Mouse (Mus musculus): ENCODE measurements at regions not wholly inside any gene's neighbourhood (a gene's known extent, or its start where the extent isn't known, plus 50 kb on each side); places are given as distances from the start of the nearest gene placed in this dataset.

GRCm38 (mm10) chr9:46511307-46511706 is 191.5 kb upstream of the 4931429L15Rik start:
- no peak for DNase-seq

GRCm38 (mm10) chr9:46509896-46510295 is 190.1 kb upstream of the 4931429L15Rik start:
- DNase-seq, result no peak

GRCm38 (mm10) chr9:46509458-46509857 is 189.7 kb upstream of the 4931429L15Rik start:
- no peak for DNase-seq

- DNase-seq, result no peak
Observed at GRCm38 (mm10) chr9:46507036-46507435, 187.2 kb upstream of the 4931429L15Rik start.

- DNase-seq, result no peak
Observed at GRCm38 (mm10) chr9:46504536-46504935, 184.8 kb upstream of the 4931429L15Rik start.

- DNase-seq, result no peak
Observed at GRCm38 (mm10) chr9:46504133-46504416, 184.3 kb upstream of the 4931429L15Rik start.

GRCm38 (mm10) chr9:46503321-46504132 is 183.7 kb upstream of the 4931429L15Rik start:
- peak; percentile 61 for DNase-seq

GRCm38 (mm10) chr9:46499426-46499825 is 179.6 kb upstream of the 4931429L15Rik start:
- no peak for DNase-seq

GRCm38 (mm10) chr9:46498861-46499260 is 179.1 kb upstream of the 4931429L15Rik start:
- DNase-seq, result no peak

GRCm38 (mm10) chr9:46495276-46495675 is 175.5 kb upstream of the 4931429L15Rik start:
- no peak for DNase-seq

- no peak for DNase-seq
Observed at GRCm38 (mm10) chr9:46482859-46483443, 163.2 kb upstream of the 4931429L15Rik start.

GRCm38 (mm10) chr9:46482034-46482858 is 162.5 kb upstream of the 4931429L15Rik start:
- DNase-seq, result no peak

GRCm38 (mm10) chr9:46481491-46481890 is 161.7 kb upstream of the 4931429L15Rik start:
- DNase-seq, result no peak

- DNase-seq, result peak; percentile 82
Observed at GRCm38 (mm10) chr9:46480080-46480690, 160.4 kb upstream of the 4931429L15Rik start.

- DNase-seq, result no peak
Observed at GRCm38 (mm10) chr9:46478611-46479010, 158.8 kb upstream of the 4931429L15Rik start.

- no peak for DNase-seq
Observed at GRCm38 (mm10) chr9:46476516-46476915, 156.7 kb upstream of the 4931429L15Rik start.

GRCm38 (mm10) chr9:46473681-46474080 is 153.9 kb upstream of the 4931429L15Rik start:
- DNase-seq, result peak; percentile 5

- DNase-seq, result no peak
Observed at GRCm38 (mm10) chr9:46469521-46469920, 149.7 kb upstream of the 4931429L15Rik start.

- DNase-seq, result no peak
Observed at GRCm38 (mm10) chr9:46468306-46468705, 148.5 kb upstream of the 4931429L15Rik start.

GRCm38 (mm10) chr9:46467671-46468070 is 147.9 kb upstream of the 4931429L15Rik start:
- no peak for DNase-seq

GRCm38 (mm10) chr9:46462681-46463080 is 142.9 kb upstream of the 4931429L15Rik start:
- DNase-seq, result no peak

- DNase-seq, result no peak
Observed at GRCm38 (mm10) chr9:46457945-46458344, 138.2 kb upstream of the 4931429L15Rik start.

Data from adrenal gland, adult 2 months (tissue).